ENCODE assay signal across 10 mouse cellular contexts in genomic region chr1:106602941-106603340, GRCm38 (mm10).
A peak's percentile ranks its signal among the peaks of the same experiment; 100 is the strongest.
DNase-seq lines count a peak whose midpoint lies in the region; ATAC-seq and TF ChIP-seq lines count a peak whose summit lies in the region.
"Had no signal": no experiment of that assay in that cellular context is flagged by ENCODE, and none has a peak within 500 bp of the region (broad histone marks: within the 10 kb centered on the region; RNA-seq: fewer than 3 reads in every experiment).

No protein-coding gene starts in this region.

- no peak overlapping the region for H3K4me3 ChIP-seq in kidney, adult 2 months (ENCODE audit: insufficient read depth, low read depth, low read length)
- H3K4me3 ChIP-seq in cerebellum, adult 2 months (replicated peaks; ENCODE audit: insufficient read depth, low read depth, low read length), result no peak overlapping the region
- no peak overlapping the region for H3K4me3 ChIP-seq in hindbrain, embryonic 11.5 days (ENCODE audit: low read depth, low read length)
- H3K4me3 ChIP-seq in neural tube, embryonic 13.5 days, result no peak overlapping the region
- H3K4me3 ChIP-seq: erythroblast, embryonic 14.5 days had no signal

- DNase-seq in kidney, adult 2 months, result peak; percentile 20
- no peak for DNase-seq in kidney, adult 11 months
- DNase-seq in adipocyte (ENCODE audit: low spot score), result peak; percentile 32
- DNase-seq in cerebellum, adult 2 months, result peak; percentile 32 to 45
- DNase-seq in hindbrain, embryonic 11.5 days (ENCODE audit: low spot score), result peak; percentile 29
- no peak for DNase-seq in urinary bladder, postnatal 10 days (ENCODE audit: low spot score)
- DNase-seq in thymus, postnatal 0 days (ENCODE audit: low spot score), result no peak

- TF ChIP-seq POLR2A in kidney, adult 2 months (IDR thresholded peaks at IDR 0.05; ENCODE audit: low read depth, low read length), result no peak
- no peak for TF ChIP-seq POLR2A in cerebellum, adult 2 months (IDR thresholded peaks at IDR 0.05; ENCODE audit: borderline replicate concordance, insufficient read depth, low read length)

- ATAC-seq in hindbrain, embryonic 11.5 days (ENCODE audit: low FRiP score), result peak; percentile 87
- ATAC-seq in neural tube, embryonic 13.5 days (ENCODE audit: low read depth), result peak; percentile 78; the same call in 1 of the 2 replicates

- H3K9me3 ChIP-seq in hindbrain, embryonic 11.5 days (ENCODE audit: control insufficient read depth, low read length), result no peaks in the 10 kb centered on the region
- H3K9me3 ChIP-seq in neural tube, embryonic 13.5 days, result no peaks in the 10 kb centered on the region
- H3K9me3 ChIP-seq: G1E had no signal

- H3K36me3 ChIP-seq in kidney, adult 2 months (ENCODE audit: control insufficient read depth, insufficient read depth, low read length), result no peaks in the 10 kb centered on the region
- no peaks in the 10 kb centered on the region for H3K36me3 ChIP-seq in hindbrain, embryonic 11.5 days (ENCODE audit: control insufficient read depth, insufficient read depth, low read length)
- H3K36me3 ChIP-seq in neural tube, embryonic 13.5 days, result no peaks in the 10 kb centered on the region
- H3K36me3 ChIP-seq: G1E had no signal

- no peak overlapping the region for H3K9ac ChIP-seq in hindbrain, embryonic 11.5 days (ENCODE audit: low read depth, low read length)
- H3K9ac ChIP-seq in neural tube, embryonic 13.5 days, result 0 out of 2 replicates have a peak overlapping the region, but pooled peaks have one; percentile 31

- H3K4me2 ChIP-seq in hindbrain, embryonic 11.5 days (replicated peaks; ENCODE audit: low read depth, low read length), result no peak overlapping the region
- H3K4me2 ChIP-seq in neural tube, embryonic 13.5 days, result 0 out of 2 replicates have a peak overlapping the region, but pooled peaks have one; percentile 3

- 24% methylated on average over 6 of the region's 6 CpGs for WGBS in kidney, adult 2 months
- WGBS in cerebellum, adult 2 months, result 13% methylated on average over 6 of the region's 6 CpGs
- WGBS in hindbrain, embryonic 11.5 days, result 25% methylated on average over 6 of the region's 6 CpGs
- 21% methylated on average over 6 of the region's 6 CpGs for WGBS in neural tube, embryonic 13.5 days

- no peaks in the 10 kb centered on the region for H3K27me3 ChIP-seq in kidney, adult 2 months (replicated peaks; ENCODE audit: control insufficient read depth, insufficient read depth, low read length)
- no peaks in the 10 kb centered on the region for H3K27me3 ChIP-seq in cerebellum, adult 2 months (ENCODE audit: control insufficient read depth, insufficient read depth, low read length)
- H3K27me3 ChIP-seq in hindbrain, embryonic 11.5 days (ENCODE audit: control insufficient read depth, insufficient read depth, low read length), result no peaks in the 10 kb centered on the region
- H3K27me3 ChIP-seq in neural tube, embryonic 13.5 days, result no peaks in the 10 kb centered on the region

- H3K27ac ChIP-seq in kidney, adult 2 months (ENCODE audit: insufficient read depth, low read depth, low read length), result no peak overlapping the region; the same call in 1 of the 2 replicates
- no peak overlapping the region for H3K27ac ChIP-seq in cerebellum, adult 2 months (ENCODE audit: insufficient read depth, low read length)
- no peak overlapping the region for H3K27ac ChIP-seq in hindbrain, embryonic 11.5 days (ENCODE audit: low read depth, low read length)
- H3K27ac ChIP-seq in neural tube, embryonic 13.5 days (replicated peaks), result peak overlapping the region; percentile 78

- peaks cover 4% of the 10 kb centered on the region; the same call in 1 of the 2 replicates for H3K4me1 ChIP-seq in kidney, adult 2 months (ENCODE audit: control insufficient read depth, insufficient read depth, low read length)
- H3K4me1 ChIP-seq in cerebellum, adult 2 months (ENCODE audit: control insufficient read depth, insufficient read depth, low read length), result peaks cover 7% of the 10 kb centered on the region; the same call in 1 of the 2 replicates
- 0 out of 2 replicates have a peak, but pooled peaks cover 4% of the 10 kb centered on the region for H3K4me1 ChIP-seq in hindbrain, embryonic 11.5 days (replicated peaks; ENCODE audit: control insufficient read depth, insufficient read depth, low read length)
- H3K4me1 ChIP-seq in neural tube, embryonic 13.5 days (replicated peaks), result peaks cover 19% of the 10 kb centered on the region

- no peak for TF ChIP-seq CTCF in kidney, adult 2 months (conservative IDR thresholded peaks at IDR 0.05; ENCODE audit: insufficient read depth, insufficient read length, low read depth, low read length)
- no peak for TF ChIP-seq CTCF in cerebellum, adult 2 months (IDR thresholded peaks at IDR 0.05; ENCODE audit: borderline replicate concordance, insufficient read depth, low read depth, low read length)

Comparison
In these comparisons a context has a peak if more than half of its experiments do, and no peak if none do; other contexts are left out.
1. DNase-seq: peak in kidney, adult 2 months (single experiment), adipocyte (single experiment), cerebellum, adult 2 months (2 of 2) and hindbrain, embryonic 11.5 days (single experiment); none in kidney, adult 11 months (single experiment), urinary bladder, postnatal 10 days (single experiment) and thymus, postnatal 0 days (single experiment).